Mouse (Mus musculus): ENCODE measurements around the gene Hal.
A peak's percentile ranks its signal among the peaks of the same experiment; 100 is the strongest.

Gene Hal

GRCm38 (mm10) chr10:93488066-93488827 is at the start of gene Hal:
Gene Hal (plus strand): TSS chr10:93488768.
- DNase-seq (ENCODE audit: low spot score) = no peak

GRCm38 (mm10) chr10:93441501-93441900 is 47.1 kb upstream of the Hal start:
- no peak for DNase-seq (ENCODE audit: low spot score)

GRCm38 (mm10) chr10:93442183-93442582 is 46.4 kb upstream of the Hal start:
- no peak for DNase-seq (ENCODE audit: low spot score)

GRCm38 (mm10) chr10:93444407-93444806 is 44.2 kb upstream of the Hal start:
- no peak for DNase-seq (ENCODE audit: low spot score)

- DNase-seq (ENCODE audit: low spot score) = no peak
Observed at GRCm38 (mm10) chr10:93447398-93447797, 41.2 kb upstream of the Hal start.

GRCm38 (mm10) chr10:93454652-93455014 is 33.9 kb upstream of the Hal start:
- no peak for DNase-seq (ENCODE audit: low spot score)

GRCm38 (mm10) chr10:93460106-93460505 is 28.5 kb upstream of the Hal start:
- no peak for DNase-seq (ENCODE audit: low spot score)

GRCm38 (mm10) chr10:93462692-93463382 is 25.7 kb upstream of the Hal start:
- no peak for DNase-seq (ENCODE audit: low spot score)

GRCm38 (mm10) chr10:93463611-93464010 is 25.0 kb upstream of the Hal start:
- peak; percentile 56 for DNase-seq (ENCODE audit: low spot score)

- no peak for DNase-seq (ENCODE audit: low spot score)
Observed at GRCm38 (mm10) chr10:93467259-93467658, 21.3 kb upstream of the Hal start.

- DNase-seq (ENCODE audit: low spot score) = no peak
Observed at GRCm38 (mm10) chr10:93467791-93468190, 20.8 kb upstream of the Hal start.

GRCm38 (mm10) chr10:93471415-93471814 is 17.2 kb upstream of the Hal start:
- DNase-seq (ENCODE audit: low spot score) = peak; percentile 45

- DNase-seq (ENCODE audit: low spot score) = no peak
Observed at GRCm38 (mm10) chr10:93484511-93484910, 4.1 kb upstream of the Hal start.

- no peak for DNase-seq (ENCODE audit: low spot score)
Observed at GRCm38 (mm10) chr10:93485055-93485691, 3.4 kb upstream of the Hal start.

- DNase-seq (ENCODE audit: low spot score) = no peak
Observed at GRCm38 (mm10) chr10:93486622-93487021, 1.9 kb upstream of the Hal start.

- no peak for DNase-seq (ENCODE audit: low spot score)
Observed at GRCm38 (mm10) chr10:93488828-93489226, 259 bp downstream of the Hal start.

GRCm38 (mm10) chr10:93490451-93490850 is 1.9 kb downstream of the Hal start:
- DNase-seq (ENCODE audit: low spot score) = no peak

- DNase-seq (ENCODE audit: low spot score) = no peak
Observed at GRCm38 (mm10) chr10:93500864-93501263, 12.3 kb downstream of the Hal start.

GRCm38 (mm10) chr10:93501346-93501745 is 12.8 kb downstream of the Hal start:
- no peak for DNase-seq (ENCODE audit: low spot score)

- DNase-seq (ENCODE audit: low spot score) = no peak
Observed at GRCm38 (mm10) chr10:93508383-93508970, 19.9 kb downstream of the Hal start.

- DNase-seq (ENCODE audit: low spot score) = no peak
Observed at GRCm38 (mm10) chr10:93509532-93510153, 21.1 kb downstream of the Hal start.

- no peak for DNase-seq (ENCODE audit: low spot score)
Observed at GRCm38 (mm10) chr10:93515419-93515818, 26.9 kb downstream of the Hal start.
